Mouse (Mus musculus) embryonic facial prominence, embryonic 13.5 days (tissue): ENCODE measurements around the gene Wee1. TPM values are rescaled to one million over a fixed set of nuclear protein-coding genes. Genes with fewer than 3 reads are reported as not detected.
"Not testable (repeated sequence)": the region's sequence is repeated elsewhere in the genome, so short reads cannot be mapped to it uniquely, and the experiment has no call there.

Source experiments
- ATAC-seq: fragments of 200-750 bp; cut with Nextera tagmentation; 2 replicates; pipeline ENCODE4 v1.8.0; 2017; ENCODE audit warnings: low read depth; ENCODE audit not compliant: insufficient number of reproducible peaks, insufficient read depth, low FRiP score, low TSS enrichment
- H3K27ac ChIP-seq: fragments of 300-500 bp; sonication (generic); 2 replicates; pipeline ENCODE4 v1.5.1; 2015; ENCODE audit warnings: moderate library complexity, mild to moderate bottlenecking, inconsistent platforms
- H3K27me3 ChIP-seq: fragments of 300-500 bp; sonication (generic); 2 replicates; pipeline ENCODE4 v1.6.1; 2015; ENCODE audit warnings: mild to moderate bottlenecking, inconsistent platforms
- H3K36me3 ChIP-seq: fragments of 300-500 bp; sonication (generic); 2 replicates; pipeline ENCODE4 v1.6.1; 2015; ENCODE audit warnings: mild to moderate bottlenecking, inconsistent platforms
- H3K4me1 ChIP-seq: fragments of 300-500 bp; sonication (generic); 2 replicates; pipeline ENCODE4 v1.6.1; 2015; ENCODE audit warnings: inconsistent platforms
- H3K4me2 ChIP-seq: fragments of 300-500 bp; sonication (generic); 2 replicates; pipeline ENCODE4 v1.6.1; 2015; ENCODE audit warnings: moderate library complexity, mild to moderate bottlenecking, inconsistent platforms
- H3K4me3 ChIP-seq: fragments of 300-500 bp; sonication (generic); 2 replicates; pipeline ENCODE4 v1.5.1; 2015; ENCODE audit warnings: mild to moderate bottlenecking, inconsistent platforms
- H3K9ac ChIP-seq: fragments of 300-500 bp; sonication (generic); 2 replicates; pipeline ENCODE4 v1.6.1; 2015; ENCODE audit warnings: mild to moderate bottlenecking, inconsistent platforms
- H3K9me3 ChIP-seq: fragments of 300-500 bp; sonication (generic); 2 replicates; pipeline ENCODE4 v1.6.1; 2016; ENCODE audit warnings: inconsistent platforms
- WGBS: fragments of 180-500 bp; shearing (Covaris S2); methylation state at CpG from one replicate; pipeline ENCODE4 v1.1.7; 2015; ENCODE audit warnings: mixed read lengths; 5-methylcytosine and 5-hydroxymethylcytosine counted together
- polyA plus RNA-seq: library from polyadenylated mRNA; unstranded; fragments of >200 nt; fragmentation: Nextera tagmentation; extraction: Ambion mirVana; gene quantifications from 2 replicates; pipeline ENCODE4 v1.2.1, GENCODE M21; 2015

Gene Wee1
- polyA plus RNA-seq, 1 experiment from 2014 or later: 27.2 TPM

DNA sequence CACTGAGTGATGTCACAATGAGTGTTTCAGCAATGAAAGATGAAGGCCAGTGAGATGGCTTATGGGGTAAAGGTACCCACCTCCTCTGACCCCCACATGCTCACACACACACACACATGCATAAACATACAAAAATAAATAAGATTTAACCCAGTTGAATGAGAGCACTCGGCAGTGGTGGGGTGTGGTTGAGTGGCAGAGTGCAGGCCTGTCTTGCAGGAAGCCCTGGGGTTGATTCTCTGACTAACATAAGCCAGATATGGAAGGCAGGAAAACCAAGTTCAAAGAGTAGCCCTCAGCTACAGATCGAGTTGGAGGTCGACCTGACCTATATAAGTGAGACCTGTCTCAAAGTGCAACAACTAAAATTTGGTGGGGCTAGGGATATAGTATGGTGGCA is 15.2 kb upstream of the Wee1 start:
- ATAC-seq: no peak
- Histone ChIP-seq H3K4me2 (no peak overlapping the region), H3K4me1 (peaks cover 17% of the 10 kb centered on the region), H3K9ac (no peak overlapping the region), H3K9me3 (no peaks in the 10 kb centered on the region), H3K27me3 (no peaks in the 10 kb centered on the region), H3K36me3 (no peaks in the 10 kb centered on the region), H3K4me3 (no peak overlapping the region), H3K27ac (no peak overlapping the region)
- WGBS: 57% methylated on average over 3 of the region's 3 CpGs

DNA sequence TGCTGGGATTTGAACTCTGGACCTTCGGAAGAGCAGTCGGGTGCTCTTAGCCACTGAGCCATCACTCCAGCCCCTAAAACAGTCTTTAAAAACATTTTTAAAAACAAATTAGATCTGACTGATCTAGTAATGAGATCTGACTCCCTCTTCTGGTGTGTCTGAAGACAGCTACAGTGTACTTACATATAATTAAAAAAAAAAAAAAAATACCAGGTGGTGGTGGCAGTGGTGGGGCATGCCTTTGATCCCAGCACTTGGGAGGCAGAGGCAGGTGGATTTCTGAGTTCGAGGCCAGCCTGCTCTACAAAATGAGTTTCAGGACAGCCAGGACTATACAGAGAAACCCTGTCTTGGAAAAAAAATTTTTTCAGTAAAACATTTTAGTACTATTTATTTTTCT is 13.3 kb upstream of the Wee1 start:
- 84% methylated on average over 3 of the region's 3 CpGs for WGBS
- H3K36me3 ChIP-seq, H3K9ac ChIP-seq, H3K9me3 ChIP-seq, H3K4me2 ChIP-seq, H3K4me3 ChIP-seq, ATAC-seq, H3K27me3 ChIP-seq: not testable (repeated sequence)
- 0 out of 2 replicates have a peak overlapping the region, but pooled peaks have one; percentile 60 for H3K27ac ChIP-seq
- H3K4me1 ChIP-seq: peaks cover 17% of the 10 kb centered on the region

DNA sequence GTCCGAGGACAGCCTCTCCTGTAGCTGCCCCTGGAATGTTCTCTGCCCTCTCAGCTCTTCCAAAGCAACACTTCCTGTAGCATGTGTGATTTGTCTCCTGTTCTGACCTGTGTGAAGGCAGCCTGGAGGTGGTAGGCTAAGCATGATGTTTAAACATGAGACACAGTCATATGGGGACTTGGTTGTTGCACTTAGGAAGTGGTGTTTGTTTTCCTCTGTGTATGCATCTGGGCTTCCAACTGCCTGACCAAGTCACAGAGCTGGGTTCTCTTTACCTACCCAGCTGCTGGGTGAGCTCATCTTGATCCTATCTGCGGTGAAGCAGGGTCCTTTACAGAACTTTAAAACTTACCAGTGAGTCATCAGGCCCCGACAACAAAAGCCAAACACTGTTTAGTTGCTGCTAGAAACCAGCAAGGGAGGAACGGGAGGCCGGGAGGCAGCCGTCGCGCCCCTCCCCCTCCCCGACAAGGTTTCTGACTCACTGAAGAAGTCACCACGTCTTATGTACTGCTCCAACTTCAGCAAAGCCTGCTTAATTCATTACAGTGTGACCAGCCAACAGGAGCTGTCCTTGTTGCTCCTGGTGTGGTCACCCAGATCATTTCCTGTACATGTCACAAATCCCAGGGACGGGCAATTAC is 12.8 kb upstream of the Wee1 start:
- H3K9me3 ChIP-seq: no peaks in the 10 kb centered on the region
- peak overlapping the region; percentile 49 for H3K9ac ChIP-seq
- no peaks in the 10 kb centered on the region for H3K36me3 ChIP-seq
- peak overlapping the region; percentile 60; the same call in 1 of the 2 replicates for H3K27ac ChIP-seq
- H3K4me2 ChIP-seq: peak overlapping the region; percentile 49
- H3K4me1 ChIP-seq: peaks cover 17% of the 10 kb centered on the region
- WGBS: 11% methylated on average over 11 of the region's 11 CpGs
- ATAC-seq: 0 out of 2 replicates have a peak, but pooled peaks have one; percentile 69
- H3K27me3 ChIP-seq: no peaks in the 10 kb centered on the region
- H3K4me3 ChIP-seq: peak overlapping the region; percentile 9; the same call in 1 of the 2 replicates

DNA sequence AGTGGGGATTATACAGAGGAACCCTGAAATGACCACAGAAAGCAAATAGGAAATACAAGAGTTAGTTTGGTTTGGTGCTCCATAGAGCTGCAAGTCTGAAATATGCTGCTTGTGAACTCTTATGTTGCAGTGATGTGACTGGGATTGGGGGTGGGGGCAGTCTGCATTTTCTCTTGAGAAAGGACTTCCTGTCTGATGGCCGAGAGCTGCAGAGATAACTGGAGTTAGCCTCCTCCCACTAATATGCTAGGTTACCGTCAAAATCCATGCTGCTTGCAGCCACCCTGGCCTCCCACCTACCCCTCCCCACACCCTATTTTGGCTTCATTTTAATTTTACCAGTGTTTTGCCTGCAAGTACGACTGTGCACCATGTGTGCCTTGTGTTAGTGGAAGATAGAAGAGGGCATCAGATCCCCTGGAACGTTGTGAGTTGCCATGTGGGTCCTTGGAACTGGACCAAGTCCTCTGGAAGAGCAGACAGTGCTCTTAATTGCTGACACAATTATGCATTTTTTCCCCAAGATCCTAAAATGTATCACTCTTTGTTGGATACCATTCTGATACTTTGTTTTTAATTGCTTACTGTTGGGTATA is 11.7 kb upstream of the Wee1 start:
- no peaks in the 10 kb centered on the region for H3K27me3 ChIP-seq
- H3K4me3 ChIP-seq: no peak overlapping the region
- no peaks in the 10 kb centered on the region for H3K9me3 ChIP-seq
- 0 out of 2 replicates have a peak overlapping the region, but pooled peaks have one; percentile 16 for H3K9ac ChIP-seq
- H3K27ac ChIP-seq: no peak overlapping the region
- WGBS: 35% methylated on average over 4 of the region's 4 CpGs
- peaks cover 20% of the 10 kb centered on the region for H3K4me1 ChIP-seq
- H3K36me3 ChIP-seq: no peaks in the 10 kb centered on the region
- H3K4me2 ChIP-seq: no peak overlapping the region
- no peak for ATAC-seq

DNA sequence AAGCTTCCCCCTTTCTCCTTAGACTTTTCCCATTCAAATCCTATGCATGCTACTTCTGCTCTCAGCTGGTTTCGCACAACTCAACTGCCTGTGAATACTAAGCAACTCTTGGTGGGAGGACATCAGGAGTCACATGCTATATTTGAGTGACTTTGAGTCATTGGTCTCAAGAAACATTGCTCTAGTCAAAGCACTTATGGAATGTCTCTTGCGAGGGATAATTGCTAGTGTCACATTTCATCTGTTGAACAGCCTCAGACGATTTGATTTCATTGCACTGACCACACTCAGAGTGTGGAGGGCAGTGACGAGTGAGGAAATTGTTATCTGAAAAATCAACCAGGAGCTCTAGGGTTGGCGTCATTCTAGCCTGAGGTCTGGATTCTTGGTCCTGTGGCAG is 7.1 kb upstream of the Wee1 start:
- WGBS: 27% methylated on average over 5 of the region's 5 CpGs
- ATAC-seq: no peak

DNA sequence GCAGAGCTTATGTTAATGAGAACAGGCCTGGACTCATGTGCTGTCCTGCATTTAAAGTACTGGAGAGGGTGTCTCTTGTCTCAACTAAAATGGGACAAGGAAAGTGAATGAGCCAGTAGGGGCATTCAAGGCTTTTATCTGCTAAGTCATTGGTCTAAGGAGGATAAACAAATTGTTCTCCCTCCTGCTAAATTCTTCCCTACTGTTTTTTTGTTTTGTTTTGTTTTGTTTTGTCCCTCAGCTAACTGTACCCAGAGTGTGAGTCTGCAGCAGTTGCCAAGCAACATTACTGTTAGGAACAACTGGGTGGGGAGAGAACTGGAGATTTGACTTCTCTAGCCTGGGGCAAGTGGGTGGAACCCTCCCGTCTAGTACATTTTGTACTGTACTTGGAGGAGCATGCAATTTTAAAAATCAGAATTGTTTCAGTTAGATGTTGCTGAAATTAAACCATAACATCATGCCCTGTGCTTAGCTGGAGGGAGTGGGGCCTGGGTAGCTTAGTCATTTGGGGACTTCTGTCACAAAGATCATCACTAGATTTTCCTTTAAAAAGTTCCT is 5.0 kb upstream of the Wee1 start:
- Histone ChIP-seq H3K9me3 (no peaks in the 10 kb centered on the region), H3K27ac (peak overlapping the region; percentile 51), H3K4me2 (no peak overlapping the region), H3K4me1 (0 out of 2 replicates have a peak, but pooled peaks cover 6% of the 10 kb centered on the region), H3K36me3 (no peaks in the 10 kb centered on the region), H3K9ac (no peak overlapping the region), H3K4me3 (no peak overlapping the region), H3K27me3 (no peaks in the 10 kb centered on the region)
- 19% methylated on average over 1 of the region's 1 CpGs for WGBS
- no peak for ATAC-seq

More for the DNA sequence above, 7.1 kb upstream of the Wee1 start:
- Histone ChIP-seq H3K9ac (no peak overlapping the region), H3K36me3 (no peaks in the 10 kb centered on the region), H3K4me1 (peaks cover 10% of the 10 kb centered on the region), H3K4me3 (no peak overlapping the region), H3K9me3 (no peaks in the 10 kb centered on the region), H3K27ac (no peak overlapping the region), H3K27me3 (no peaks in the 10 kb centered on the region), H3K4me2 (no peak overlapping the region)

DNA sequence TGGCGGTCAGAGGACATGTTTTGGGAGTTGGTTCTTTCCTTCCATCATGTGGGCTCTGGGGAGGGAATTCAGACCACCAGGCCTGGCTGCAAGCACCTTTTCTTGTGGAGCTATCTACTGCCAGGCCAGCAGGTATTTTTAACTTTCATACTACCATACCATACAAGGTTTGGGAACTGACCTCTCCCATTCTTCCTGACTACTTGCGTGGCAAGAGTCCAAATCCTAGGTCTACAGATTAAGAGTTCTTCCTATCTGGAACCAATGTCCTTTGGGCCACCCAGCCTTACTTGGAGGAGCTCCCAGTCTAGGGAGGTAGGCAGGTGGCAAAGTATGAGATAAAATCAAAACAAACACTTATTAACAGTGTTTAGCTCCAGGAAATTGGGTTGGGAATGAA is 3.4 kb upstream of the Wee1 start:
- Histone ChIP-seq H3K27ac (no peak overlapping the region), H3K9me3 (no peaks in the 10 kb centered on the region), H3K9ac (no peak overlapping the region), H3K4me3 (no peak overlapping the region), H3K4me2 (no peak overlapping the region), H3K27me3 (no peaks in the 10 kb centered on the region), H3K36me3 (no peaks in the 10 kb centered on the region), H3K4me1 (0 out of 2 replicates have a peak, but pooled peaks cover 6% of the 10 kb centered on the region)
- no peak for ATAC-seq
- 87% methylated on average over 2 of the region's 2 CpGs for WGBS

DNA sequence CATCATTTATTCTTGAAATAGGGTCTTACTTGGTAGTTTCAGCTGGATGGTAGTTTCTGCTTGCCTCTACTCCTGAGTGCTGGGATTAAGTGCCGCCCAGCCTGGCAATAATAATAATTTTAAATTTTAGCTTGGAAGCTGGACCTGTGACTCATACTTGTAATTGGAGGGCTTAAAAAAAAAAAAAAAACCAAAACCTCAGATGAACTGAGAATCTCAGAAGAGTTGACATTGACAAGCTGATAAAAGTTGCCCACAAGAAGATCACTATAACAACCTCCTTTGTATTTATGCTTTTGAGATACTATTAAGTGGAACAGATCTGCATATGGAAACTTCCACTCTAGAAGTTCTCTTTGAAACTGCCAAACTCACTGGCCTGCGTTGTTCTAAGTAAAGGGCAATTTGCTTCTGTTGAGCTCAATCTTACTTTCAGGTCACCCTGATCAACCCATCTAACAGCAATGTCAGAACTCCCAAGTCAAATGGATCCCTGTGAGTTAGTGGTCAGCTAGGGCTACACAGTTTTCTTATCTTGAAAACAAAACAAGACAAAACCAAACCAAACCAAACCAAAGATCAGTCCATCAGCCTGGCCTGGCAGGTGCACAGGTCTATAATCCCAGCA is 1.6 kb upstream of the Wee1 start:
- Histone ChIP-seq H3K4me1 (peaks cover 18% of the 10 kb centered on the region), H3K9me3 (no peaks in the 10 kb centered on the region), H3K4me3 (peak overlapping the region; percentile 95; the same call in 1 of the 2 replicates), H3K9ac (no peak overlapping the region), H3K4me2 (peak overlapping the region; percentile 80; the same call in 1 of the 2 replicates), H3K27ac (no peak overlapping the region), H3K36me3 (no peaks in the 10 kb centered on the region), H3K27me3 (no peaks in the 10 kb centered on the region)
- ATAC-seq: no peak
- 83% methylated on average over 2 of the region's 2 CpGs for WGBS

DNA sequence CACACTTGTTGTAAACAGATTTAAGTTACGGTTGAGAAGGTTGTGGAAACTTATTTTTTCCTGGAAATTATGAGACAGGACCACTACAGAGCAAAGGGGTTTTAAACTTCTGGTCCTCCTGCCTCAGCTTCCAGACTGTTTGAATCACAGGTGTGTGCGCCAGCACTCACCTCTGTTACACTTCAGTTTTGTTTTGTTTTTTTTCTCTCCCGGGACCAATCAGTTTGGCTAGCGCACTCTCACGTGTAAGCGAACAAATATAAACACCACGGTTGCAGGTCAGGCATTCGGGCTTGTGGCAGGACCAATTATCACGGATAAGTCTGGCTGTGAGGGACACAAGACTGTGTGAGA is 707 bp upstream of the Wee1 start:
- Histone ChIP-seq H3K27me3 (no peaks in the 10 kb centered on the region), H3K9ac (peak overlapping the region; percentile 83), H3K9me3 (no peaks in the 10 kb centered on the region), H3K4me1 (peaks cover 18% of the 10 kb centered on the region), H3K4me3 (peak overlapping the region; percentile 95), H3K27ac (peak overlapping the region; percentile 64; the same call in 1 of the 2 replicates), H3K4me2 (peak overlapping the region; percentile 80), H3K36me3 (no peaks in the 10 kb centered on the region)
- 3% methylated on average over 9 of the region's 9 CpGs for WGBS
- ATAC-seq: no peak

DNA sequence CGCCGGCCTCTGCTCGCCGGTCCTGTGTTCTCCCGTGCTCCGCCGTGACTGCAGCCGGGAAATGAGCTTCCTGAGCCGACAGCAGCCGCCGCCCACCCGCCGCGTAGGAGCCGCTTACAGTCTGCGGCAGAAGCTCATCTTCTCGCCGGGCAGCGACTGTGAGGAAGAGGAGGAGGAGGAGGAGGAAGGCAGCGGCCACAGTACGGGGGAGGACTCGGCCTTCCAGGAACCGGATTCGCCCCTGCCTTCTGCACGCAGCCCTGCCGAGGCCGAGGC is 381 bp downstream of the Wee1 start:
- no peaks in the 10 kb centered on the region for H3K9me3 ChIP-seq
- peak; percentile 11; the same call in 1 of the 2 replicates for ATAC-seq
- peak overlapping the region; percentile 80 for H3K4me2 ChIP-seq
- H3K4me1 ChIP-seq: peaks cover 18% of the 10 kb centered on the region
- WGBS: 0% methylated on average over 27 of the region's 27 CpGs
- H3K27ac ChIP-seq: peak overlapping the region; percentile 96
- peaks cover 3% of the 10 kb centered on the region for H3K36me3 ChIP-seq
- peak overlapping the region; percentile 95 for H3K4me3 ChIP-seq
- H3K9ac ChIP-seq: peak overlapping the region; percentile 93
- no peaks in the 10 kb centered on the region for H3K27me3 ChIP-seq

DNA sequence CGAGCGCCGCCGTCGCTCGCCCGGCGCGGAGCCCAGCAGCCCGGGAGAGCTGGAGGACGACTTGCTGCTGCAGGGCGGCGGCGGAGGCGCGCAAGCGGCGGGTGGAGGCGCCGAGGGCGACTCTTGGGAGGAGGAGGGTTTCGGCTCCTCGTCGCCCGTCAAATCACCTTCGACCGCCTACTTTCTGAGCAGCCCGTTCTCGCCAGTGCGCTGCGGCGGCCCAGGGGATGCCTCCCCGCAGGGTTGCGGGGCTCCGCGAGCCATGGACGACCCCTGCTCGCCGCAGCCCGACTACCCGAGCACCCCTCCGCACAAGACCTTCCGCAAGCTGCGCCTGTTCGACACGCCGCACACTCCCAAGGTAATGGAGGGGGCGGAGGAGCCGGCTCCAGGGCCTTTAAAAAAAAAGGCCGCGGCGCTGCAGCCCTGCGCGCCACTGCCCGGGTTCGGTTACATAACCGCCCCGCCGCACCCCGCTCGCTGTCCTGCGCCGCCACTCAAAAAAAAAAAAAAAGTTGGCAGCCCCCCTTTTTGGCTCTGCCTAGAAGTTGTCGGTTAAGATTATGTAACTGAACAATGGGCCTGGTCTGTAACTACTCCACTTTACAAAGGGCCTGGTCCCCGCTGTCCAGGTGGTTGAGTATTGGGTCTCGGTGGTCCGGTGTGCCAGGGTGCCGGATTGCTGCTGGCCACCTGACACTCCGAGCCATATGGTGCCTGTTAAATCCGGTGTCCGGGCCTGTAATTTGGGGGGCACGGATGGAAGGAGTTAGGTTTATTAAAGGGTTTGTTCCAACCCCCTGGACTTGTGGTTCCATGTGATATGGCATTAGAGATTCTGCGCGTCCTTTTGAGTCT is 948 bp downstream of the Wee1 start:
- Histone ChIP-seq H3K4me2 (peak overlapping the region; percentile 80), H3K4me1 (peaks cover 18% of the 10 kb centered on the region), H3K9me3 (no peaks in the 10 kb centered on the region), H3K9ac (peak overlapping the region; percentile 93), H3K36me3 (peaks cover 9% of the 10 kb centered on the region), H3K4me3 (peak overlapping the region; percentile 95), H3K27ac (peak overlapping the region; percentile 96), H3K27me3 (no peaks in the 10 kb centered on the region)
- under 1% methylated on average over 72 of the region's 74 CpGs for WGBS
- ATAC-seq: peak; percentile 12
